Mouse (Mus musculus): ENCODE results near the gene Fbxw11.

The Fbxw11 gene

GRCm38 (mm10) chr11:32680014-32680413 is 37.5 kb downstream of the Fbxw11 start:
- 65% methylated on average over 4 of the region's 4 CpGs for WGBS

- 67% methylated on average over 3 of the region's 3 CpGs for WGBS
These were observed 38.8 kb downstream of the Fbxw11 start for GRCm38 (mm10) chr11:32681192-32681795.

GRCm38 (mm10) chr11:32682335-32683102 is 40.0 kb downstream of the Fbxw11 start:
- WGBS: 66% methylated on average over 5 of the region's 5 CpGs

GRCm38 (mm10) chr11:32684690-32685254 is 42.2 kb downstream of the Fbxw11 start:
- 68% methylated on average over 3 of the region's 3 CpGs for WGBS

GRCm38 (mm10) chr11:32688245-32688855 is 45.8 kb downstream of the Fbxw11 start:
- 73% methylated on average over 2 of the region's 2 CpGs for WGBS

GRCm38 (mm10) chr11:32689510-32689909 is 47.0 kb downstream of the Fbxw11 start:
- 80% methylated on average over 1 of the region's 1 CpGs for WGBS

- WGBS: 73% methylated on average over 1 of the region's 1 CpGs
These were observed 50.3 kb downstream of the Fbxw11 start for GRCm38 (mm10) chr11:32692834-32693233.

GRCm38 (mm10) chr11:32693431-32694141 is 51.1 kb downstream of the Fbxw11 start:
- WGBS: 17% methylated on average over 7 of the region's 7 CpGs

GRCm38 (mm10) chr11:32694322-32695003 is 51.9 kb downstream of the Fbxw11 start:
- WGBS: 24% methylated on average over 9 of the region's 9 CpGs

GRCm38 (mm10) chr11:32696446-32697090 is 54.0 kb downstream of the Fbxw11 start:
- WGBS: 67% methylated on average over 2 of the region's 2 CpGs

- 73% methylated on average over 3 of the region's 3 CpGs for WGBS
These were observed 55.2 kb downstream of the Fbxw11 start for GRCm38 (mm10) chr11:32697695-32698094.

GRCm38 (mm10) chr11:32699913-32700493 is 57.5 kb downstream of the Fbxw11 start:
- 47% methylated on average over 3 of the region's 3 CpGs for WGBS

- 51% methylated on average over 3 of the region's 3 CpGs for WGBS
These were observed 59.0 kb downstream of the Fbxw11 start for GRCm38 (mm10) chr11:32701566-32701965.

- 74% methylated on average over 6 of the region's 6 CpGs for WGBS
These were observed 61.8 kb downstream of the Fbxw11 start for GRCm38 (mm10) chr11:32704241-32704890.

GRCm38 (mm10) chr11:32706406-32706993 is 64.0 kb downstream of the Fbxw11 start:
- 66% methylated on average over 4 of the region's 4 CpGs for WGBS

GRCm38 (mm10) chr11:32707481-32707880 is 65.0 kb downstream of the Fbxw11 start:
- 24% methylated on average over 3 of the region's 3 CpGs for WGBS

- WGBS: 76% methylated on average over 14 of the region's 14 CpGs
These were observed 66.4 kb downstream of the Fbxw11 start for GRCm38 (mm10) chr11:32708739-32709501.

GRCm38 (mm10) chr11:32709563-32709962 is 67.0 kb downstream of the Fbxw11 start:
- 7% methylated on average over 1 of the region's 1 CpGs for WGBS

- WGBS: 34% methylated on average over 5 of the region's 5 CpGs
These were observed 71.7 kb downstream of the Fbxw11 start for GRCm38 (mm10) chr11:32714230-32714629.

All from cerebral cortex, adult 2 months (tissue).